Mouse (Mus musculus) CD4-positive, CD25-positive, alpha-beta regulatory T cell, adult 4 months (primary cell): ENCODE results near the gene Usp18. TPM values are rescaled to one million over a fixed set of nuclear protein-coding genes. Genes with fewer than 3 reads are reported as not detected.

Experiments used
- ATAC-seq: one replicate; pipeline ENCODE4 v1.8.0; 2017
- polyA plus RNA-seq, 2 experiments: library from polyadenylated mRNA; unstranded; fragments of 100-300 nt; shearing (Covaris generic); gene quantifications; one replicate each; pipeline ENCODE4 v1.2.1; 2017

Gene Usp18
- 100 to 1,000 TPM; 123 to 154 TPM for polyA plus RNA-seq

DNA sequence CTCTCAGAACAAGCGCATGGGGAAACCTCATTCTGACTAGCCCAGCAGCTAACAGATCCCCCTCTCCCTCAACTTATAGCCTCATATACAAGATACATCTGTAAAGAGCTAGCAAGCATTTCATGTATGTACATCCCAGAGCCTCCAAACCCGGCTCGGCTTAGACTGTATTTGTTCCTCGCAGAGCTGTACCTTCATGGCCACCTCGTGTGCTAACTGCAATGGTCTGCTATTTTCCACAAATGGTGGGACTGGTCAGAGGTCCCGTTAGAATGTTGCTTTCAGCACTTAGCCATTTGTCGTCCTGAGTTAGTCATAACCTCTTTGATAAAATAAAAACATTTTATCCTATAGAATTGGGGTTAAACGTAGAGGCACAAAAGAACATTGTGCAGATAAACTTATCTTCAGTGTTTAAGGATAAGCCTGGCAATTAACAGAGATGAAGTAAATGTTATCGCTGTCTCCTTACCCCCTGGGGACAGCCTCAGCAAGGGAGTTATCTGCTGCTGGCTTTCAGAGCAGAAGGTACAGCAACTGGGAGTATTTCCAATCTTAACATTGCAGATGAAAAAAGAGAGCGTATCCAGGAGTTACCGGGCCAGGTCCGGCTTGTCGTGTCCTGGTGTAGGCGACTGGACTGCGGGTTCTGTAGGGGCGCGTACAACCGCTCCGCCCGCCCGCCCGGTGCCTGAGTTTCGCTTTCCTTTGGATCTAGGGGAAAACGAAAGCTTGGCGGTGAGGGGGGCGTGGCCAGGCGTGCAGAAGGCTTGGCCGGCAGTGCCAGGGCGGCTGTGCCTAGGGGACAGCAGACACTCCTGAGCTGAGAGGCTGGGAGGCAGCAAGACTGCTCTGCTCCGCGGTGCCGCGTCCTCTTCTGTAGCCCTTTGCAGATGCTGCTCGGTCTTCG is at the start of gene Usp18:
TSS of gene Usp18 (plus strand) at position 780 of the 910 bp plus-strand sequence.
- ATAC-seq: peak; percentile 86

DNA sequence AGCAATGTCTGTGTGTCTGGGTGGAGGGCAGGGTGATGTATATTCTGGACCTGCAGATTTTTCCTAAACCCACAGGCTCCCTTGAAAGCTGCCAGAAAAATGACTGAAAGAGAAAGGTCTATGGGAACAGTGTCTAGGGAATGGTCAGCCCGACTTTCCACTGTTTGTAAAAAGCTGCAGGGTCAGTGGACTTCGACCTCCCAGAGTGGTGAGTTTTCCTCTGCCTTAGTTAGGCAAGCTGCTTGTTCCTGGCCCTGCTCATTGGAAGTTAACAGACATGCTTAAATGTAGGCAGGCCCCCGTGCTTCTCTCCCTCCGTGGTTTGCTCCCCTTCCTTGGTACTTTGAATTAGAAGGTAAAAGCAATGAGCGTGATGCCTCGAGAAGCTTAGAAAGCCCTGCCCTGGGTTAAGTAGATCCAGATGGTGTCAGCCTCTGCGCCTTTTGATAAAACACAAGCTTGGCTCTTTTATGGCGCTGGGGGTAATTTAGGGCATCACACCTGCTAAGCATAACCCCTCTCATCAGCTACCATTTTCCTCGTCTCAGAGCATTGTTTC is 47.8 kb upstream of the Usp18 start:
- ATAC-seq: no peak

DNA sequence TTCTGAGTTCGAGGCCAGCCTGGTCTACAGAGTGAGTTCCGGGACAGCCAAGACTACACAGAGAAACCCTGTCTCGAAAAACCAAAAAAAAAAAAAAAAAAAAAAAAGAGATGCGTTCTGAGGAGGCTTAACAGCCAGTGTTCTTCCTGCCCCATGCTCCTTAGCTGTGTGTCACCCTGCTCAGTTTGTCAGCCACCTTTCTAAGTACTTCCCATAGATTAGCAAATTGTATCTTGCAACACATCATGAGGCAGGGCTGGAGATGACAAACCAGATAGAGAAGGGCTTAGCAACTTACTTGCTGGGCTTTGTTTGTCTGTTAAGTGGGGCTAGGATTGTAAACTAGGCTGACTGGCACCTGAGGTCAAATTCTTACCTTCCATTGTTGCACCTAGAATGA is 45.2 kb upstream of the Usp18 start:
- ATAC-seq: no peak

DNA sequence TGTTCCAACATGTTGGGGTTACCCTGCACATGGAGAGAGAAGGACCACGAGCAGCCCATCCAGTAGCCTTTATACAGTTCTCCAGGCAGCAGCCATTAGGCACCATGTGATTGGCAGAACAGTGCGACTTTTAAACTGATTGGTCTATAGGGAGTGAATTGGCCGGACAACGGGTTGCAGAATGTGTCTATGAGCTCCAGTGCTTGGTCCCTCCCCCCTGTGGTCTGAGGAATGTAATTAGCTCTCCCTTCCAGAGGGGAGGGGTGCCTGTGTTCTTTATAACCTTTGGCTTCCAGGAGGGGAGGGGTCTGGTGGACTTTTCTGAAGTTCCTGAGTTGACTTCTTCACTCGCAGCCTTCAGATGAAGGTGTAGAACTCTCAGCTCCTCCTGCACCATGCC is 43.7 kb upstream of the Usp18 start:
- no peak for ATAC-seq

DNA sequence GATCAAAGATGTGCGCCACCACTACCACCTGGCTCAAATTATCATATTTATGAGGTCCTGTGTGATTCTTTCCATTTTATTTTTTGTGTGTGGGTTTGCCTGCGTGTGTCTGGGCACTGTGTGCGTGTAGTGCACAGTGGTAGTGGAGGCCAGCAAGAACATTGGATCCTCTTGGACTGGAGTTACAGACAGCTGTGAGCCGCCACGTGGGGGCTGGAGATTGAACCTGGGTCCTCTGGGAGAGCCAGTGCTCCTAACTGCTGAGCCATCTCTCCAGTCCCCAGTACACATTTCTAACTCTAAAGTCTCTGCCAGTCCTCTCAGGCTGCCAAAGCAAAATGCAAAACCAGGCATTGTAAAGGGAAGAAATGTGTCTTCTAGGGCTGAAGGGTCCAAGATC is 39.2 kb upstream of the Usp18 start:
- ATAC-seq: no peak

DNA sequence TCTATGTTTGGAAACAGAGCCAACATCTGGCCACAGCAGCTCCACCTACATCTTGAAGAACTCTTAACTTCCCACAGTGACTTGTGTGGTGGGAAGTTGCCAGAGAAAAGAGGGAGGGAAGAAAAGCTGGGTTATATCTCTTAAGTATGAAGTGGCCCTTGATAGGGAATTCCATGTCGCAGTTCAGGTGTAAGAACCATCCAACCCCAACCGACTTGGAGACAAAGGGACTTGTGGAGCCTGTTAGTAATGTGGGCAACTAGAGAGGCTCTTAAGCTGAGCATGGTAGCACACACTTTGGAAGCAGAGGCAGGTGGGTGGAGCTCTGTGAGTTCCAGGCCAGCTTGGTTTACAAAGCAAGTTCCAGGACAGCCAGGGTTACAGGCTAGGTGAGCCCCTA is 36.1 kb upstream of the Usp18 start:
- no peak for ATAC-seq

DNA sequence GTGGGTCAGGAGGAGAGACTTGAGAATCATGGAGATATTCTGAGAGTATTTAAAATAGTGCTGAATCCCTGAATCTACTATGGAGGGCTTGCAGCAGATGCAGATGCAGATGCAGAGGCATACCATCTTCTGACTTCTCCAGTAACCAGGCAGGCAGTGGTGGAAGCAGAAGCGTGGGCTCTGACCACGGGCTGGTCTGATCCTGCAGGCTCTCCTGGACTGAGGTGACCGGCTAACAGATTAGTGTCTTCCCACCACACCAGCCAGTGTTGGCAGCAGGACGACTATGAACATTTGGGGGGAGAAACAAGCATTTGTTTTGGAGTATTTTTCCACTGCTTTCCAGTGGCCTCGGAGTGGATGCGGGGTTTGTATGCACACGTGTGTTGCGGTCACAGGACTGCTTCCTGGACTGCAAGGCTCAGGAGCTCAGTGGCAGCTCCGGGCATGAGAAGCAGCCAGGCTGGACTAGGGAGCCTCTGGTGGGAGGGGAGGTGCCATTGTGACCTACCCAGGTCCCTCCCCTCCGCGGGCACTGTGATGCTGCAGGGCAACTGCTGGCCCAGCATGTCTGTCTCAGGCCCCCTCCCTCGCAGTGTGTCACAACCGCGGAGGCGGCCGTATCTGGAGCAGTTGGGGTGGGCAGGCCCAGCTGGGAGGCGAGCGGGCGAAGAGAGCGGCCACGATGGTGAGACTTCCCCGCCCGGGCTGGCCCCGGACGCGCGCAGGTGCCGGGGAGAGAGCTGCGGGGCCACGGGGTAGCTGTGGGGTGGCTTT is 35.4 kb upstream of the Usp18 start, which contains the start of gene Tuba8:
TSS of gene Tuba8 (plus strand) at position 548 of the 777 bp plus-strand sequence.
- peak; percentile 49 for ATAC-seq

DNA sequence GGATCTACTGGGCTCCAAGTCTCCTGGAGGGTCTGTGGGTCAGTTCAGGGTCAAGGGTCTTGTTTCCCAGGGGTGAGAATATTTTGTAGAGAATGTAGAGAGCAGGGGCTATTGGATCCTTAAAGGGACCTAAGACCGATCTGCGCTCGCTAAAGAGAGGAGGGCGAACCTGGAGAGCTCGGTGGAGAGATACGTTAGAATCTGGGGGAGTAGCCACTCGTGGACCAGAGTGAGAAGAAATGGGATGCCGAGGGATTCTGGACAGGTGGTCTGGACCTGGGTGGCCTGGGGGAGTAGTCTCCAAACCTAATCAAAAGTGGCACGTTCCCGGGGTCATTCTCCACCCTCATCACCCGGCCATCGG is 34.8 kb upstream of the Usp18 start:
- peak; percentile 7 for ATAC-seq

DNA sequence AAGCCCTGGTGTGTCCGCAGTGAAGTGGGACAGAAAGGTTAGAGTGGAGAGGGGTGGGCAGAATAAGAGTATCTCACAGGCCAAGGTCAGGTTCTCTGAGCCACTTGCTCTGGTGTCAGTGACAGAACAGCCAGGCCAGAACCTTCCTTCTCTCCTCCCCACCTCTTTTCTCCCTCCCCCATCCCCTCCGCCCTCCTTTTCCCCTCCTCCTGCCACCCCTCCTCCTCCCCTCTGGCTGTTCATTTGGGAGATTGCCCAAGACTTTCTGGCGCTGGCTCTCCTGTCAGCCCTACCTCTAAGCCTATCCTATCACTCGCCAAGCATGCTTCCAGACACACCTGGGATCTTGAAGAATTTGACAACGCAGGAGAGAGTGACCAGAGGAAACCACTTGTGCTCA is 34.0 kb upstream of the Usp18 start:
- ATAC-seq: no peak

DNA sequence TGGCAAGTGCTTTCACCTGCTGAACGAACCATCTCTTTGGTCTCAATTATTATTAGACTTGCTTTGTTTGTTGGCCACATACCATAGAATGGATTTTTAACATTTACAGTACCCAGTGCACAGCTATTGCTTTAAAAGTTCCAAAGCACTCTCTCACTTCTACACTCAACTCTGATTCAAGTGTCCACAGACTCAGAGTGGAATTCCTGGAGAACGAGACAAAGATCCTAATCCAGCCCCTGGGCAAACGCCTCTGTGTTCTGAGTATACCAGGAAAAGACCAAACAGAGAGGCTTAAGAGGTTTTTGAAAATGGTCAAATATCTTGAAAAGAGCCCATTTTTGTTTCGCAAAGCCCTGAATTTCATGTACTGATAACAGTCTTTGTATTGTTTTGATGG is 32.7 kb upstream of the Usp18 start:
- ATAC-seq: no peak

DNA sequence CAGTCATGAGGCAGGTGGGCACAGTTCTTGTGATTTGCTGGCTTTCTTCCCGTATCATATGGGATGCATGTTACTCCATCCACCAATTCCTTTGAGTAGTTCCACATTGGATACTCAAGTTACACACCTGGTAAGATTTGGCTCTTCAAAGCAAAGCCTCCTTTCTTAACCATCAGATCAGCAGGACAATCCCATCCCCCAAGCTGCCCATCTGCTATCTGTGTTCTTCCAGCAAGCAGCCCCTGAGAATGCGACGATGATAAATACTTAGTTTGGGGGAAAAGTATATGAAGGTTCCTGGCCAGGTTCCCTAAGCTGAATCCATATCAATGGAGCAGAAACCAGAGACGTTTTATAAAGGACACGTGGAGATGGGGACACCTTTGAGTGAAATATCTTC is 31.5 kb upstream of the Usp18 start:
- no peak for ATAC-seq

DNA sequence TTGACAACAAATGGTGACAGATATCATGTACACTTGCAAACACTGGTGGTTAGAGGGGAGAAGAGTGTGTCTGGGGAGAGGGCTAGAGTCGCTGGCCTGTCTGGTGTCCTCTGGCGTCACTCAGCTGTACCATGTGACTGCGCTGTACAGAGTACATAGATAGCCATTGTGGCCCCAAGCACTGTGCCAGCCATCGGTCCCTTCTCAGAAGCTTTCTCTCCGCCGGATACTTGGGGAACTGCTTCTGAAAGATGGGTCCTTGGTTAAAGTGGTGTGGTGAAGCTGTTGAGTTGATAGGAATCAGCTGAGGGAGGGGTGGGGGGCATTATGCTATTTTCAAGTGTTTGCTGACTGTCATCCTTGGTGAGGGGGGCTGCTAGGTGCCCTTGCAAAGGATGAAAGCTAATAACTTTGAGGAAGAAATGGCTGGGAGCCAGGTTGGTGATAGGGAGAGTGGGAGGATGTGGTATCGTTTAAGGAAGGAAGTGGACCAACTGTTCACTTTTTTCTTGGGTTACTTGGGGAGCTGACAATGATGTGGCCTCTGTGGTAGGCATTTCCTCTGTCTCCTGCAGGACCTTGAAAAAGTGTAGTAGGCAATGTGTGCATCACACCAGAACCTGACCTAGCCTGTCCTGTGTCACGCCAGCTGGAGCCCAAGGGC is 30.9 kb upstream of the Usp18 start:
- ATAC-seq: peak; percentile 58

DNA sequence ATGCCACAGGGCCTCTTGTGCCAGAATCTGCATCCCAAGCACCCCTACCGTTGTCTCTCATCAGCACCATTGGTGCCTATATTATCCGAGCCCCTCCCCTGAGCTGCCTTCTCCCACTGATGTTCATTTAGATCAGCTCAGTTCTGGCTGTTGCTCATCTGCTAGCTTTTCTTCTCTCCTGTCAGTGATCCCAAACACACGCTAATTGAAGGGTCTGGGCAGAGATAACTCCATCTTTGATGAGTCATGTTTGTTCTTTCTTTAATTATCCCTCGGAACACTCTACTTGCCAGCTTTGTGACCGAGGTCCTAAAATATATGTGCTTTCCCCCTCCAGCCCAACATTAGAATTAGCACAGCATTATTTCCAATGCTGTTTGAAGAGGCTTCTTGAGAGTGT is 30.4 kb upstream of the Usp18 start:
- ATAC-seq: no peak

DNA sequence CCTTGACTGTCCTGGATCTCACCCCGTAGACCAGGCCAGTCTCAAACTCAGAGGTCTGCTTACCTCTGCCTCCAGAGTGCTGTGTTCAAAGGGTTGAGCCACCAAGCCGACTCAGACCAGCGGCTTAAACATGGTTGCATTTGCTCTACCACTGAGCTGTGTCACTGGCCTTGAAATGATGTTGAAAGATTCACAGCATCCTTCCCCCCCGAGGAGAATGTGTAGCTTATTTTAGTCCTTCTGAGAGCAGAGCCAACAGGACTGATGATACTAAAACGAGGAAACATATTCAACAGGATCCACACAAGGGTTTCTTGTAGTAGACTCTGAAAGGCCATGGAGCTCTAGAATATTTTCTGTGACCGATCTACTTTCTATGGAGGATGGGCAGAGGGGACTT is 29.8 kb upstream of the Usp18 start:
- no peak for ATAC-seq

DNA sequence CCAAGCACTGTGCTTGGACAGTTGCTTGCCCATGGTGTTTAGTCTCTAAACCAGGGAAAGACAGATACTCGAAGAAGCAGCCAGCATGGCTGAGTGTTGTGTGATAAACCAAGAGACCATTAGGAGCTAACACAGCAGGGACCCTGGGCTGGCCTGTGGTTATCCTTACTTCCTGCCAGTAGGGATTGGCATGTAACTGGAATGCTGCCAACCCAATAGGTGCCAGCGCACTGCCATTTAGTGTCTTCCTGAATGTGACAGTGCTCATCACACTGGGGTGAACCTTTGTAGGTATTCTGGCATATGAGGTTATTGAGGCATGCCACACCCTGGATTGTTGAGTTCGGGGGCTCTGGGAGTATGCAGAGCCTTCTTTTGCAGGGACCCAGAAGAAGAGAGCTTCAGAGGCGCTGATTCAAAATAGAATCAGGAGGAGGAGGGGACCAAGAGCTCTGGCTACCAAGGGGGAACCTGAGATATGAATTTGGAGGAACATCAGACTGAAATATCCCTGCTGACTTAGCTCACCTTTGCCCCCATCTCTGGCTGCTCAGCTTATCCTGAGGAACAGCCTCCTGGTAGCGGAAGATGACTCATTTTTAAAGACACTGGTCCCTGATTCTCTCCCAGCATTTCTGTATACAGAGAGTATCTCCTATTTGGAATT is 29.0 kb upstream of the Usp18 start:
- ATAC-seq: no peak

DNA sequence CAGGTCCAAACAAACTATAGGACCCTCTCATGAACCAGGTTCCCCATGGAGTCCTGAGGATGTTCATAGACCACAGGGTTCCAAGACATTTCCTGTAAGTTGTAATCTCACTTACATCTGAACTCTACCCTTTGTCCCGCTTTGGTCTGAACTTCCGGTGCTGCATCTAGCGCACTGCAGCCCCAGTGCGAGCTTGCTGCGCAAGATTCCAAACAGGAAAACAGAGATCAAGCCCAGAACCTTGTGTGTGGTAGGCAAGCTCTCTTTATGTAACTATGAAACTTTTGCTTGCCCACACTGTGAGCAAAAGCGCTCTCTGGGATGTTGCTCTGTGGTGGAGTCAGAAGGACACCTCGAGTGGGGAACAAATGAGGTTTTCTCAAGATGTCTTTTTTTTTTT is 27.7 kb upstream of the Usp18 start:
- ATAC-seq: peak; percentile 92

DNA sequence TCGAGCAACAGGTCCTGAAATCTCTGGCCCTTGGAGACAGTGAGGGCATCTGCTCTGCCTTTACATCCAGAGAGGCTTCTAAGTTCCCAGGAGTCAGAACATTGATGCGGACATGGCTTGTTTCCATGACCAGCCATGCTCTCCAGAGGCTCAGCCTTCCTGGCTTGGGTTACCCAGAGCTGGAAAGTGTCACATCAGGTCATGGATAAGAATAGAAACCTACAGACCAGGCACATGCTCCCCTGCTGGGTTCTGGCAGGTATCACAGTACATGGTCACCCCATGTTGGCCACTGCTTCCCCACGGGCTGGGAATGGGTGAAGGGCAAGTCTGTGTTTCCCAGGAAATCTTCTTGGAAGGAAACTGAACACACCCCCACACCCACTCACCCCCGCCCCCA is 26.3 kb upstream of the Usp18 start:
- ATAC-seq: no peak

DNA sequence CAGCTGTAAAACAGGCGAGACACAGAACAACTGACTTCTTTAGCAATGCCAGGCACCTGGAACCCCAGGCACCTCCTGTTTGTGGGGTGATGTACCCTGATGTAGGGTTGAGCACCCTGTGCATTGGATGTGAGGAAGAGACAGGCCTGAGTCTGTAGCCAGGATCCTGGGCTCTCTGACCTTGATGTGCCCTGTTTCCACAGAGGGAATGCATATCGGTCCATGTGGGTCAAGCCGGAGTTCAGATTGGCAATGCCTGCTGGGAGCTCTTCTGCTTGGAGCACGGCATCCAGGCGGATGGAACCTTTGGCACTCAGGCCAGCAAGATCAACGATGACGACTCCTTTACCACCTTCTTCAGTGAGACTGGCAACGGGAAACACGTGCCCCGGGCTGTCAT is 25.5 kb upstream of the Usp18 start:
- ATAC-seq: no peak

DNA sequence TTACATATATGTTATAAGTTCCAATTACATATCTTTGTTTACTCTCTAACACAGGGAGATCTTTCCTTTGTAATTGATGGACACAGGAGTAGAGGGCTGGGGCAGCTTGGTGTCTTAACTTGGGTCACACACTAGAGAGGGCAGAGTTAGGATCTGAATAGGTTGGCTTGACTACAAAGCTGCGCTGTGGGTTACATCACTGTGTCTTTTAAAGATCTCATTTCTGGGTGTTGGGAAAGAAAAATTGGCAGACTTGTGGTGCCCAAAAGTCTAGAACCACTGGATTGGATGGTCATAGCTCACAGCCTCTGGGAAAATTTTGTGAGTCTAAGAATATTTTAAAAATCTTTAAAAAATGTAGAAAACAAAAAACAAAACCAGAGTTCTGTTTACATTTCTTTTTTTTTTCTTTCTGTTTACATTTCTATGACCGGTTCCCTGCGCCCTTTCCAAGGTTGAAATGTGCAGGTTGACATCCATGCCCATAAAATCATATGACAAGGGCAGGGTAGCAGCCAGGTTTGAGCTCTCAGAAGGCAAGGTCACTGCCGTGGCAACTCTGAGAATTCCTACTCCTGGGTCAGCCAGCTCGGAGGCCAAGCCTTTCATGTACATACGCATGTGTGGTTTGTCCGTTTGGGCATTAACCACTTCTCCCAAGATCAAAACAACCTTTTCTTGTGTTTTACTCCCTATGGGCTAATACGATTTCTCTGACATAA is 23.7 kb upstream of the Usp18 start:
- ATAC-seq: no peak

DNA sequence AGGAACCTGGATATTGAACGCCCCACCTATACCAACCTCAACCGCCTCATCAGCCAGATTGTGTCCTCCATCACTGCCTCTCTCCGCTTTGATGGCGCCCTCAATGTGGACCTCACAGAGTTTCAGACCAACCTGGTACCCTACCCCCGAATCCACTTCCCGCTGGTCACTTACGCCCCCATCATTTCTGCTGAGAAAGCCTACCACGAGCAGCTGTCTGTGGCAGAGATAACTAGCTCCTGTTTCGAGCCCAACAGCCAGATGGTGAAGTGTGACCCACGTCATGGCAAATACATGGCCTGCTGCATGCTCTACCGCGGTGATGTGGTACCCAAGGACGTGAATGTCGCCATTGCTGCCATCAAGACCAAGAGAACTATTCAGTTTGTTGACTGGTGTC is 22.7 kb upstream of the Usp18 start:
- ATAC-seq: no peak

DNA sequence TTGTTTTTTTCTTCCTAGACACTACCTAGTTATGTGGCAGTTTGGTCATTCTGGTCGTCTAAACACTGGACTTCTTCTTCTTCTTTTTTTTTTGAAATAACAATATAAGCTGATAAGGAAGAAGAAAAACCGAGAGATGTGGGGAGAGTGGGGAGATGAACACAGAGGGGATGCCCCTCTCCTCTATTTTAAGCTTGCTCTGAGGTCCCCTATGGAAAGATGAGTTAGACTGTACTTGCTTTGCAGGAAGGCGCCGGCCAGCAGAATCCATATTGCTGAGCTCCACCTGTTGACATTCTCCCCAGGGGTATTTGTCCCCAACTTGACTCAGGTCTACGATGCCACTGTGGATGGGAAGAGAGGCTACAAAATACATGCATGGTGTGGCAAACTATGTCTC is 21.6 kb upstream of the Usp18 start:
- no peak for ATAC-seq

DNA sequence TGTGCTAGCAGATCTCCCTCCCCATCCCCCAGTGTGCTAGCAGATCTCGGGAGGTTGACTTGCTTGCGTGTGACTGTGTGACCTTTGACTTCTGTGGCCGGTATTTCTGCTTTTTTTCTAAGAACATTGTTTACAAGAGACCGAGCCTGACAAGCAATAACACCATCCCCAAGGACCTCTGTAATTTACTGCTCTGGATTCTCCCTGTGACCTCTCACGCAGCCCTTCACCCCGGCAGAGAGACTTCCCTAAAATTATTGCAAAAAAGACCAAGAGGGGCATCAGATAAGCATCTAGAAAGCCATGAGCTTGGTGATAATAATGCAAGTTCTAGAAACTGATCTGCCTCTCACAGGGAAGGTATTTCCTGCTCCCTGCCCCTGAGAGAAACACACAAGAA is 20.7 kb upstream of the Usp18 start:
- no peak for ATAC-seq
